Mouse (Mus musculus) brown adipose tissue, adult 24 weeks (tissue): Measurements from ENCODE around the gene Osm. TPM values are rescaled to one million over a fixed set of nuclear protein-coding genes. Genes with fewer than 3 reads are reported as not detected.

ENCODE experiments used
- H3K27ac ChIP-seq: fragments of 200-500 bp; replicated peaks from 2 replicates; pipeline ENCODE4 v1.5.1; 2012; ENCODE audit warnings: low read depth, mild to moderate bottlenecking, low read length
- H3K4me1 ChIP-seq: fragments of 200-500 bp; 2 replicates; pipeline ENCODE4 v1.6.1; 2012; ENCODE audit warnings: low read length, mixed read lengths; ENCODE audit not compliant: control insufficient read depth, insufficient read depth, insufficient read length
- H3K4me3 ChIP-seq: fragments of 200-500 bp; 2 replicates; pipeline ENCODE4 v1.5.1; 2012; ENCODE audit warnings: low read depth, mild to moderate bottlenecking, low read length, moderate library complexity; ENCODE audit not compliant: insufficient read depth
- polyA plus RNA-seq: library from polyadenylated mRNA; stranded (reverse); fragments of >200 nt; gene quantifications from 2 replicates; pipeline ENCODE4 v1.2.4, GENCODE M21; 2012; ENCODE audit not compliant: missing spikeins, insufficient read depth, insufficient read length

Osm gene
- polyA plus RNA-seq, 1 experiment = not detected

DNA sequence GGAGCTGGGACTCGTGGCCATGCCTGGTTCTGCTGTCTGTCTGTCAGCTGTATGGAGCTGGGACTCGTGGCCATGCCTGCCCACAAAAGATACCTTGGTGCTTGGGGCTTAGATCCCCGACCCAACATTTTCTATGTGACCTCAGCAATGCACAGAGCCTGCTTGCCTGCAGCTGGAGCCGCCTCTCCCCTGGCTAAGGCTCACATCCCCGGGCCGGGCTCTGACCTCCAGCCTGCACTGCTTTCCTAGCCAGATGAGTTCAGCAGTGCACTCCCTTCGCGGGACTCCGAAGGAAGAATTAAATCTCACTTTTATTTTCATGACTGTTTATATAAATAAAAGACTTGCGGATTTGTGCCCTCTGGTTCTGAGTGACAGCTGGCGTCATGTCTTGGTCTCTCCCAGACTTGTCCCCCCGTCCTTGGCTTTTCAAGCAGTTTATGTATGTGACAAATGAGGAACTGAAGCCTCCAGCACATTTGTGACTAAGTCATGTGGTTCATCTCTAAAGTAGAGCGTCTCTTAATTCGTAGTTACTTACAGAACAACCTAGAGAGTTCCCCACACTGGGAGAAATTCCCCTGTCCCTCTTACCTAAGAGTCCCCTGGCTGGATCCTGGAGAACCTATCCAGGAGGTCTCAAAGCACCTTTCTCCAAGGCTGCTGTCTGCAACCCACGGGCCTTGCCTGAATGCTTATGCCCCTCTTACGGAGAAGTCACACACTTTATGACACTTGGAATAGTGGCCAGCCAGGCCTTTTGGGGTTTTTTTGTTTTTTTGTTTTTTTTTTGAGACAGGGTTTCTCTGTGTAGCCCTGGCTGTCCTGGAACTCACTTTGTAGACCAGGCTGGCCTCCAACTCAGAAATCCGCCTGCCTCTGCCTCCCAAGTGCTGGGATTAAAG lies 13.9 kb upstream of the Osm start:
- peaks cover 8% of the 10 kb centered on the region for H3K4me1 ChIP-seq
- H3K4me3 ChIP-seq = no peak overlapping the region
- no peak overlapping the region for H3K27ac ChIP-seq

DNA sequence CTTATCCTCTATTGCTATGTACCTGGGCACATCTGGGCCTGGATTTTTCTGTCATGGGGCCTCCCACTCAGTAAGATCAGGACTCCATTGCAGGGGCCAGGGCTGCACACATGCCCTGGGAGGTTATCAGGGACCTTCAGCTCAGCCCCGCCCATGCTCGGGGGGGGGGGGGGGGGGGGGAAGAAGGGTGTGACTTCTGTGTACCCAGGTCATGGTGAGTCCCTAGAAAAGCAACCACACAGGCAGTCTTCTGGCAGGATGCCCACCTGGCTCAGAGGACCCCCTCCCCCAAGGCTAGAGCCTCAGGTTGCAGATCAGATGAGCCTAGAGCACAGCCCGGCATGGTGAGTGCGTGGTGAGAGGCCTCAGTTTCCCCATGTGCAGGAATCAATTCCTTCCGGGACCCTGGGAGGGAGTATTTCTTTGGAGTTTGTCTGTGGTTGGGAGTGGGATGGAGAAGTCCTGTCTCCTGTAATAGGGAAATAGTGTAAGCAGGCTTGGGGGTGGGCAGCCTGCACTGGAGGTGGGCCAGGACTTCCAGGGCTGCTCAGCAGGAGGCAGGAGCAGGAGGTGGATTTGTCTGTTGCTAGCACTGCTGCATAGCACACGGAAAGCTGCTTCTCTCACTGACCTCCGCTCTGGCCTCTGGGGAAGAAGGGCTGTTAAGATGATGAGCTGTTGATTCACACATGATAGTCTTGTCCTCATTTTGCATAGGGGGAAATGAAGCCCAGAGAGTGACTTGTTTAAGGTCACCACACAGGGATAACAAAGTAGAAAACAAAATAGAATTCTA lies 12.6 kb upstream of the Osm start:
- Histone ChIP-seq H3K4me3 (no peak overlapping the region), H3K27ac (no peak overlapping the region), H3K4me1 (peaks cover 6% of the 10 kb centered on the region)

DNA sequence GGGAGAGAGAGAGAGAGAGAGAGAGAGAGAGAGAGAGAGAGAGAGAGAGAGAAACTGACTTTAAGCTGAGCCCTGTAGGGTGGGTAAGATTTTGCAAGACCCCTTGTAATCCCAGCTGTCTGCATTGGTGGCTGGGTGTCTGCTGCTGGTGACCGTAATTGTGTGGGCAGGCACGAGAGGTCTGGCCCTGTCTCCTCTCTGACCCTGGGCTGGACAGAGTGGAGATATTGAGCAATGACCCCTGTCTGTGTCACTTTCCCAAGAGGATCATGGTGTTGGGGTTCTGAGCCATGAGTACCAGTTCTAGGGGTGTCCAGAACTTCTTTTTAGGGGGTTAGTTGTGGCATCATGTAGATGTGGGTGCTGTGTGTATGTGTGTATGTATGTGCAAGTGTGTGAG lies 12.0 kb upstream of the Osm start:
- H3K4me3 ChIP-seq = no peak overlapping the region

DNA sequence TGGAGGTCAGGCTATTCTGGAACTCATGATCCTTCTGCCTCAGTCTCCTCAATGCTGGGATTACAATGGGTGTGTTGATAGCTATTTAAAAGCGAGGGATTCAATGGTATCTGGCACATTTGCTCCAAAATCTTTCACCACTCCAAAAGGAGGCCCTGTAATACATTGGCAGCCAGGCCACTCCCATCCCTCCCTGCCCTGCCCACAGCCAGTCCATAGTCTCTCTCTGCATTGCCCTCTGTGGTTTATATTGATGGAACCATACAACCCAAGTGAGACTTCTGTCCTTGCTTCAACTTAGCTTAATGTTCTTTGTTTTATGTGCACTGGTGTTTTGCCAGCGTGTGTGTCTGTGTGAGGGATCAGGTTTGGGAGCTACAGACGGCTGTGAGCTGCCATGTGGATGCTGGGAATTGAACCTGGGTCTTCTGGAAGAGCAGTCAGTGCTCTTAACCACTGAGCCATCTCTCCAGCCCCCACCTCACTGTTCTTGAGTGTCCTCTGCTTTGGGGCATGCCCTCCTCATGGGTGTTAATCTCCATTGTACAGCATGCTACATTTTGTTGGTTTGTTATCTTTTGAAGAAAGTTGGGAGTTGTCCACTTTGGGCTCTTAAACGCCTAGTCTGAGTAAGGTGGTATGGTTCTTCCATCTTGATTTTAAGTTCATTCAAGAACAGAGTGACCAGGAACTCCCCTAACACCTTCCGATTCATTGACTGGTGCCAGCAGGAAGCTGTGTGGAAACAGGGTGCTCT lies 9.5 kb upstream of the Osm start:
- H3K4me1 ChIP-seq = peaks cover 7% of the 10 kb centered on the region; the same call in 1 of the 2 replicates

More for the DNA sequence above, 12.0 kb upstream of the Osm start:
- Histone ChIP-seq H3K27ac (no peak overlapping the region), H3K4me1 (peaks cover 4% of the 10 kb centered on the region)

DNA sequence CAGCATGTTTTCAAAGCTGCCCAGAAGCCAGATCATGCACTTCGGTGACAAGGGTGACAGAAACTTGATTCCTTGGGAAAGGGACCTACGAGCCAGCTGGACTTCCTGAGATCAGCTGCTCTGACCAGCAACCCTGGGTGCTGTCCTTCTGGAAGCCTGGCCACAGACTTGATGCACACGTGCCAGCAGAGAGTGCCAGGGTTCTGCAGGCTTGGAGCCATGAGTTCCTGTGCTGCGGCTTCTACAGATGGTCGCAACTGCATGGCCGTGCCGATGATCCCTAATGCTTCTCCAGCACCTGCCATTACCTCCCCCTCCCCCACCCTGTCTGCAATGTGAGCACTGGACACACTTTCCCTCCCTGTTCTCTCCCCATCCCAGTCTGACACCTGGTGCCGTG lies 7.8 kb upstream of the Osm start:
- Histone ChIP-seq H3K27ac (no peak overlapping the region), H3K4me1 (peaks cover 7% of the 10 kb centered on the region; the same call in 1 of the 2 replicates), H3K4me3 (no peak overlapping the region)

More for the DNA sequence above, 9.5 kb upstream of the Osm start:
- no peak overlapping the region for H3K27ac ChIP-seq
- H3K4me3 ChIP-seq = no peak overlapping the region

DNA sequence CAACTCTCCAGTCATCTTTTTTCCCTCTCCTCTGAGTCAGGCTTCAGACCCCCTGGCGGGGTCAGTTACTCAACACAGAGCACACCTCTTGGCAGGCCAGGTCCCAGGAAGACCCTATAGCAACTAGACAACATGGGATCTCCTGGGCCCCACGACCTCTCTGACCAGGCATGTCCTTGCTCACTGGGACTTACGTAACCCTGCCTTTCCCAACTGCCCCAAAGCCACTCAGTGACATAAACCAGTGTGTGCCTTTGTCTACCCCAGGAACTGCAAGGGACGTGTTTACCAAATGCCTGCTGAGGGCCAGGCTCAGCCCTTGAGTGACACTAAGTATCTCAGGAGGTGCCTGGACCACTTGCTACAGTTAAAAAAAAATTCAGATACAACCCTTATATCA lies 6.4 kb upstream of the Osm start:
- Histone ChIP-seq H3K4me1 (peaks cover 7% of the 10 kb centered on the region; the same call in 1 of the 2 replicates), H3K4me3 (no peak overlapping the region), H3K27ac (no peak overlapping the region)

DNA sequence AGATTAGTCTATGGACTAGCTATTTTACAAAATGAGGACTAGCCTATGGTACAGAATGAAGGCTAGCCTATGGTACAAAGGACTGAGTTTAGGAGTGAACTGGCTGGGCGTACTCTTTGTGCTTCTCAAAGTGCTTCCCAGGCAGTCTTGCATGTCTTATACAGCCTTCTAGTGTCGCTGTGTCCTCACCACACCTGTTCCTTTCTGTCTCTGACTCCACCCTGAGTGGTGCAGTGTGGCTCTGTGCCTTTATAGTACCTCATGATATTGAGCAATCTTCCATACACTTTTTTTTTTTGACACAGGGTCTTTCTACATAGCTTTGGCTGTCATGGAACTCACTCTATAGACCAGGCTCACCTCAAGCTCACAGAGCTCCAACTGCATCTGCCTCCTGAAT lies 4.8 kb upstream of the Osm start:
- peaks cover 7% of the 10 kb centered on the region; the same call in 1 of the 2 replicates for H3K4me1 ChIP-seq
- no peak overlapping the region for H3K27ac ChIP-seq
- no peak overlapping the region for H3K4me3 ChIP-seq

DNA sequence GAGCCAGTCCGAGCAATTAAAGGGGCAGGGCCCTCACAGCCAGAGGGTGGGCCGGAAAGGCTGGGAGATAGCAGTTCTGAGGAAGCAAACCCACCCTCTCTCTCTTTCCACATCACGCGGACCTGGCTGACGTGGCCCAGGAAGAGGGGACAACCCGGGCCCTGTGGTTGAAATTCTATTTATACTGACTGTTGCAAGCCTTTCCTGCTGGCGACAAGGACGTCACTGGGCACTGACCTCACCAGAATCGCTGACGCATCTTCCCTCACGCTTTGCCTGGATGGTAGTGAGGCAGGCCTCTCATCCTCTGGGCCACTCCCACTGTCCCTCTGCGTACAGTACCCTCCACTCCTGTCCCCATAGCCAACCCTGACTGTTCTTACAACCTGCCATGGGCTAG lies 3.6 kb upstream of the Osm start:
- H3K27ac ChIP-seq = no peak overlapping the region
- H3K4me1 ChIP-seq = peaks cover 7% of the 10 kb centered on the region; the same call in 1 of the 2 replicates
- H3K4me3 ChIP-seq = no peak overlapping the region

DNA sequence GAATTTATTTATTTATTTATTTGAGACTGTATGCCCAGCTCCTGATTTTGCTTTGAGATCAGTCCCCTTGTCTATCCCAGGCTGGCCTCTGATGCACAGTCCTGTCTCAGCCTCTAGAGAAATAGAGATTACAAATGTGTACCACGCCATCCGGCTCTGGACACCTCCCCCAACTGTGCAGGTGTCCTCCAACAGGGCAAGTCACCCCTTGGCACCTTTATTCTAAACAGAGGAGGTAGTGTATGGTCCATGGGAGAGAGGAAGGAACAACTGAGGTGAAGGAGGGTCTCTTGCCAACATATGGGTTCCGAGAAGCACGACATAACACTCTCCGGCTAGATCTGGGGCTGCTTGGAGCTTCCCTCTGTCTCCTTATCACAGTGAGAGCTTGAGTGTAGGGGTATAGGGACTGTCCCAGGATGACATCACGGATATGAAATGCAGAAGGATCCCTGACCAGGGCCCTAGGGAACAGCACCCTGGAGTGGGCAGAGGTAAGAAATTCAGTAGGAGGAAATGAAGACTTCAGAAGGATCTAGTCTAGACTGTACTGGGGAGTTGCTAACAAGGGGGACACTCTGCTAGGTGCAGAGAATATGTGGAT lies 1.1 kb upstream of the Osm start:
- Histone ChIP-seq H3K27ac (no peak overlapping the region), H3K4me3 (no peak overlapping the region), H3K4me1 (no peaks in the 10 kb centered on the region)

DNA sequence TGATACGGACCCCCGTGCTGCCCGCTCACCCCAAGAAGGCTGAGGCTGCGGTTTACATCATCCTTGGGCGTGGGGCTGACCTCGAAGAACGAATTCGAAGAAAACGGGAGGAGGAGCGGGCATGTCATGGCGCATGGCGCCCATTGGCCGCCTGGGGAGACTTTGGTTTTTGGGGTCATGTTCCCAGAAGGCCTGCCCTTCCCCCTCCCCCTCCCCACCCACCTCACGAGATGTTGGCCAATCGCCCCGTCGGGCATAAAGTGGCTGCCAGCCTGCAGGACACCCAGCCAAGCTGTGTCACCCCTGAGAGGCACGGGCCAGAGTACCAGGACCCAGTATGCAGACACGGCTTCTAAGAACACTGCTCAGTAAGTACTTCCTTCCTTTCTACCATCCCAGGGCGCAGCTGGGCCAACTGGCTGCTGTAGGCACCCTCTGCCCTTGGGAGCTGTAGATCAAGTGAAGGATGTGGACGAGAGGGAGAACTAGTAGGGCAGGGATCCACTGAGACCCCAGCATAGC lies 387 bp downstream of the Osm start:
- H3K4me1 ChIP-seq = no peaks in the 10 kb centered on the region
- peak overlapping the region; percentile 24 for H3K4me3 ChIP-seq
- H3K27ac ChIP-seq = no peak overlapping the region

DNA sequence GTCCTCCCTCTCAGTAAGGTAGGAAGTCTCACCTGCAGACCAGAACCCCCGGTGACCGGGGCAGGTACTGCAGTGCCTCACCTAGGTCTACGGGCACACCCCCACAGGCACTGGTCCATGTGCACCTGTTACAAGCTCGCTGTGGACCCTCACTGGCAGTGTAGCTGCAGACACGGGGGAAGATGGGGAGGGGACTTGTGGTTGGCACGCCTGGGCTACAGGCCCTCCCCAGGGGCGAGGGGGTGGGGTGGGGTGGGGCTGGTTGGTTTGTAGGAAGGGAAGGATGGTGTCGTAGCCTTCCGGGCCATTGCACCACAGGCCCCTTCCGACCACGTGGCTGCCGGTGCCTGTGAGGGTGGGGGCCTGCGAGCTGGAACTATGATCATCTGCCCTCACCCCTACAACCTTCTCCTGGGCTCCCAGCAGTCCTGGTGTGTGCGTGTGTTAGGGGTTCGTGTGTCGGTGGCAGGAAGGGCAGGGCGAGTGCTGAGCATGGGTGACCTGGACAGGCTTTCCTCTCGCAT lies 1.2 kb downstream of the Osm start:
- no peak overlapping the region for H3K27ac ChIP-seq
- H3K4me3 ChIP-seq = peak overlapping the region; percentile 23
- H3K4me1 ChIP-seq = no peaks in the 10 kb centered on the region

DNA sequence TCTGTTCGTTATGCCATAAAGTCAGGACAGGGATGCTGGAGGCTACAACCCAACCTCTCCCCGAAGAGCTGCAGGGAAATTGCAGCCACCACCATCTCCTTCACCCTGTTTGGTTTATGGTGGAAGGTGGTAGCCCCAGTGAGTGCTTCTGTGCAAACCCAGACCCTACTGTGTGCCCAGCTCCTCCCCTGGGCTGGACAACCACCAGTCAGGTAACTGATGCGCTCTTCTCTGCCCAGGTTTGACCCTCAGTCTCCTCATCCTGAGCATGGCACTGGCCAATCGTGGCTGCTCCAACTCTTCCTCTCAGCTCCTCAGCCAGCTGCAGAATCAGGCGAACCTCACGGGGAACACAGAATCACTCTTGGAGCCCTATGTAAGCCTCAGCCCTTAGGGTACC lies 1.9 kb downstream of the Osm start:
- Histone ChIP-seq H3K27ac (no peak overlapping the region), H3K4me1 (no peaks in the 10 kb centered on the region)

DNA sequence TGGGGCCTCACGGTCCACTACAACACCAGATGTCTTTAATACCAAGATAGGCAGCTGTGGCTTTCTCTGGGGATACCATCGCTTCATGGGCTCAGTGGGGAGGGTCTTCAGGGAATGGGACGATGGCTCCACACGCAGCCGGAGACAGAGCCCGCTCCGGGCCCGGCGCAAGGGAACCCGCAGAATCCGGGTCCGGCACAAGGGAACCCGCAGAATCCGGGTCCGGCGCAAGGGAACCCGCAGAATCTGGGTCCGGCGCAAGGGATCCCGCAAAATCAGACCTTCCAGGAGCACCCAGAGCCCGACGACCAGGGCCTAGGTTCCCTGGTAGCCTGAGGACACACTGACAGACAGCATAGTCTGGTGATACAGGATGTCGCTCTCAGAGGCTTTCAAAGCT lies 3.5 kb downstream of the Osm start:
- Histone ChIP-seq H3K4me3 (no peak overlapping the region), H3K4me1 (no peaks in the 10 kb centered on the region), H3K27ac (no peak overlapping the region)

More for the DNA sequence above, 1.9 kb downstream of the Osm start:
- H3K4me3 ChIP-seq = no peak overlapping the region

DNA sequence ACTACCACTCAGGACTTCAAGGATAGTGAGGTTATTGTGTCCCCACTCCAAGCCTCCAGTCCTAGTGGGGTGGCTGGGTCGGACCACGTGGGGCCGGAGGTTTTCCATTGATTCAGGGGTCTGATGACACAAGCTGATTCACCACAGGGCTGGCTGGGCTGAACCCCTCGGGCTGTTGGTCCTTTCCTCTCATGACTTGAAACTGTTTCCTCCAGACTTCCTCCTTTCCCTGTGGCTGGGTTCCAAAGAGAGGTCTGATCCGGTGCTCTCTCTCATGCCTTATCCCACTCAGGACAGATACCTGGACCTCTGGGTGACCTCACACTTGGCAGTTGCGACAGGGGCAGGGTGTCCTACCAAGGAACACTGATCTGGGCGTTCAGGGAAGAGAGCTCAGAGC lies 3.9 kb downstream of the Osm start:
- no peaks in the 10 kb centered on the region for H3K4me1 ChIP-seq
- H3K4me3 ChIP-seq = no peak overlapping the region
- H3K27ac ChIP-seq = no peak overlapping the region
